Comparison of ENCODE assay signal across 8 mouse cellular contexts in genomic region chr3:51916060-51916870, GRCm38 (mm10).
A peak's percentile ranks its signal among the peaks of the same experiment; 100 is the strongest.
DNase-seq lines count a peak whose midpoint lies in the region; ATAC-seq lines count a peak whose summit lies in the region.

No protein-coding gene starts in this region.

- H3K27ac ChIP-seq in heart, embryonic 11.5 days (ENCODE audit: low read depth, low read length): peak overlapping the region; percentile 79
- peak overlapping the region; percentile 93 for H3K27ac ChIP-seq in kidney, embryonic 14.5 days (ENCODE audit: low read depth, low read length)
- H3K27ac ChIP-seq in limb, embryonic 11.5 days (replicated peaks; ENCODE audit: low read depth, low read length): no peak overlapping the region
- H3K27ac ChIP-seq in midbrain, embryonic 15.5 days: no peak overlapping the region

- H3K4me2 ChIP-seq in heart, embryonic 11.5 days: peak overlapping the region; percentile 34
- peak overlapping the region; percentile 31; the same call in 1 of the 2 replicates for H3K4me2 ChIP-seq in kidney, embryonic 14.5 days (replicated peaks; ENCODE audit: low read depth, low read length)
- no peak overlapping the region for H3K4me2 ChIP-seq in limb, embryonic 11.5 days (ENCODE audit: low read depth, severe bottlenecking)
- H3K4me2 ChIP-seq in midbrain, embryonic 15.5 days: no peak overlapping the region

- peak; percentile 18 for DNase-seq in retina, adult 2 months (ENCODE audit: low read depth, low spot score)
- DNase-seq in retina, embryonic 14.5 days (ENCODE audit: low spot score): no peak
- peak; percentile 43 for DNase-seq in limb, embryonic 11.5 days (ENCODE audit: low spot score)
- DNase-seq in testis, postnatal 10 days (ENCODE audit: low spot score): peak; percentile 68
- no peak for DNase-seq in thymus, postnatal 10 days (ENCODE audit: low spot score in 2 of 2)

- peak; percentile 64 for ATAC-seq in heart, embryonic 11.5 days (replicated peaks; ENCODE audit: insufficient number of reproducible peaks, low FRiP score, low TSS enrichment)
- ATAC-seq in kidney, embryonic 14.5 days (ENCODE audit: low FRiP score, low TSS enrichment): peak; percentile 95
- ATAC-seq in limb, embryonic 11.5 days (ENCODE audit: insufficient number of reproducible peaks, low FRiP score, low TSS enrichment, low read depth): peak; percentile 54
- ATAC-seq in midbrain, embryonic 15.5 days (replicated peaks): peak; percentile 22; the same call in 1 of the 2 replicates

- no peaks in the 10 kb centered on the region for H3K36me3 ChIP-seq in heart, embryonic 11.5 days (ENCODE audit: control insufficient read depth, insufficient read depth, low read length)
- H3K36me3 ChIP-seq in kidney, embryonic 14.5 days (ENCODE audit: control insufficient read depth, insufficient read depth, low read length): no peaks in the 10 kb centered on the region
- H3K36me3 ChIP-seq in limb, embryonic 11.5 days (ENCODE audit: control insufficient read depth, insufficient read depth, low read length): no peaks in the 10 kb centered on the region
- H3K36me3 ChIP-seq in midbrain, embryonic 15.5 days (replicated peaks): no peaks in the 10 kb centered on the region

- 15% methylated on average over 10 of the region's 10 CpGs for WGBS in heart, embryonic 11.5 days (ENCODE audit: insufficient replicate concordance)
- 6% methylated on average over 10 of the region's 10 CpGs for WGBS in kidney, embryonic 14.5 days
- 25% methylated on average over 10 of the region's 10 CpGs for WGBS in limb, embryonic 11.5 days
- 38% methylated on average over 10 of the region's 10 CpGs for WGBS in midbrain, embryonic 15.5 days

- no peaks in the 10 kb centered on the region for H3K27me3 ChIP-seq in heart, embryonic 11.5 days (ENCODE audit: control insufficient read depth, insufficient read depth, low read length)
- H3K27me3 ChIP-seq in kidney, embryonic 14.5 days (ENCODE audit: control insufficient read depth, insufficient read depth, low read length): no peaks in the 10 kb centered on the region
- no peaks in the 10 kb centered on the region for H3K27me3 ChIP-seq in limb, embryonic 11.5 days (ENCODE audit: control insufficient read depth, insufficient read depth, low read length)
- no peaks in the 10 kb centered on the region for H3K27me3 ChIP-seq in midbrain, embryonic 15.5 days (replicated peaks)

- H3K4me3 ChIP-seq in heart, embryonic 11.5 days (ENCODE audit: low read depth, low read length): no peak overlapping the region
- no peak overlapping the region for H3K4me3 ChIP-seq in kidney, embryonic 14.5 days (ENCODE audit: low read length)
- no peak overlapping the region for H3K4me3 ChIP-seq in limb, embryonic 11.5 days (ENCODE audit: low read depth, low read length)
- no peak overlapping the region for H3K4me3 ChIP-seq in midbrain, embryonic 15.5 days

- no peaks in the 10 kb centered on the region for H3K9me3 ChIP-seq in heart, embryonic 11.5 days (replicated peaks; ENCODE audit: control insufficient read depth, low read length)
- H3K9me3 ChIP-seq in kidney, embryonic 14.5 days (ENCODE audit: control insufficient read depth, low read length): no peaks in the 10 kb centered on the region
- peaks cover 2% of the 10 kb centered on the region; the same call in 1 of the 2 replicates for H3K9me3 ChIP-seq in limb, embryonic 11.5 days (ENCODE audit: control insufficient read depth, low read length)
- H3K9me3 ChIP-seq in midbrain, embryonic 15.5 days: no peaks in the 10 kb centered on the region

- peaks cover 28% of the 10 kb centered on the region for H3K4me1 ChIP-seq in heart, embryonic 11.5 days (ENCODE audit: control insufficient read depth, insufficient read depth, low read length)
- peaks cover 42% of the 10 kb centered on the region for H3K4me1 ChIP-seq in kidney, embryonic 14.5 days (ENCODE audit: control insufficient read depth, insufficient read depth, low read length)
- peaks cover 21% of the 10 kb centered on the region for H3K4me1 ChIP-seq in limb, embryonic 11.5 days (ENCODE audit: control insufficient read depth, insufficient read depth, low read length)
- H3K4me1 ChIP-seq in midbrain, embryonic 15.5 days: peaks cover 12% of the 10 kb centered on the region

- peak overlapping the region; percentile 56; the same call in 1 of the 2 replicates for H3K9ac ChIP-seq in heart, embryonic 11.5 days (ENCODE audit: low read depth, low read length)
- no peak overlapping the region for H3K9ac ChIP-seq in kidney, embryonic 14.5 days (ENCODE audit: low read depth, low read length)
- H3K9ac ChIP-seq in limb, embryonic 11.5 days (ENCODE audit: low read length): no peak overlapping the region
- H3K9ac ChIP-seq in midbrain, embryonic 15.5 days: no peak overlapping the region

Comparison
In these comparisons a context has a peak if more than half of its experiments do, and no peak if none do; other contexts are left out.
1. DNase-seq: peak in retina, adult 2 months (single experiment), limb, embryonic 11.5 days (single experiment) and testis, postnatal 10 days (single experiment); none in retina, embryonic 14.5 days (single experiment) and thymus, postnatal 10 days (0 of 2).
2. ATAC-seq: peak in every context shown above with its lines; median percentile 95 in kidney, embryonic 14.5 days; 64 in heart, embryonic 11.5 days; 54 in limb, embryonic 11.5 days; 22 in midbrain, embryonic 15.5 days.
3. H3K27ac ChIP-seq: peak in heart, embryonic 11.5 days (single experiment) and kidney, embryonic 14.5 days (single experiment); none in limb, embryonic 11.5 days (single experiment) and midbrain, embryonic 15.5 days (single experiment).
4. H3K4me2 ChIP-seq: peak in heart, embryonic 11.5 days (single experiment) and kidney, embryonic 14.5 days (single experiment); none in limb, embryonic 11.5 days (single experiment) and midbrain, embryonic 15.5 days (single experiment).